Mouse (Mus musculus): Measurements from ENCODE around the gene Osr1. TPM values are rescaled to one million over a fixed set of nuclear protein-coding genes. Genes with fewer than 3 reads are reported as not detected.

Osr1 gene
- polyA plus RNA-seq (2016; fragmentation: Nextera tagmentation; extraction: Ambion mirVana), result 10.1 and 14.0 TPM in 2 replicates

DNA sequence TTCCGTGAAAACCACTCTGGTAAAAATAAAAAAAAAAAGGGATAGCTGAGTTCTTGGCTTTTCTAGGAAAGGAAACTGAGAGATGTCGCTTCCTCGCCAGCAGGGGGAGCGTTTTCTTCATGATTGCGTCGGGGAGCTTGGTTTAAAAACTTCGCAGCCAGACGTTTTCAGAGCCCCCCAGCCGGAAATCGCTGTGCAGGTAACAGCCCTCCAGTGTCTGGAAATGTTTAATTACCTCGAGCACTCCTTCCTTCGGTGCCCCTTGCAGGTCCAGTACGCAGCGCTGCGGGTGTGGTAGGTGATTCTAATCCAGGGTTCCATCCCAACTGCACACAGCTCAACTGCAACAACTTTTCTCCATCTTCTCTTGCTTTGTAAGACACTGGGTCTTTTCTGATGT, at the start of gene Osr1:
TSS of gene Osr1 (plus strand) at position 146 of the 400 bp plus-strand sequence.
- WGBS, result 0% methylated on average over 15 of the region's 15 CpGs
- H3K4me3 ChIP-seq, result peak within 1 kb of the TSS; percentile 17
- 0 out of 2 replicates have a peak, but pooled peaks have one; percentile 19 for ATAC-seq (ENCODE audit: low FRiP score, low read depth)
- H3K9me3 ChIP-seq, result no peaks in the 10 kb centered on the region
- H3K4me1 ChIP-seq, result peaks cover 8% of the 10 kb centered on the region
- H3K27me3 ChIP-seq (replicated peaks), result peaks cover 59% of the 10 kb centered on the region
- H3K9ac ChIP-seq, result no peak within 1 kb of the TSS
- H3K4me2 ChIP-seq (replicated peaks), result peak within 1 kb of the TSS; percentile 58
- no peak within 1 kb of the TSS for H3K27ac ChIP-seq
- no peaks in the 10 kb centered on the region for H3K36me3 ChIP-seq

- H3K27ac ChIP-seq, result no peak overlapping the region
- H3K9me3 ChIP-seq, result no peaks in the 10 kb centered on the region
- ATAC-seq (ENCODE audit: low FRiP score, low read depth), result no peak
- no peaks in the 10 kb centered on the region for H3K36me3 ChIP-seq
- H3K4me3 ChIP-seq, result no peak overlapping the region
- no peak overlapping the region for H3K9ac ChIP-seq
- H3K4me1 ChIP-seq, result no peaks in the 10 kb centered on the region
- H3K27me3 ChIP-seq (replicated peaks), result no peaks in the 10 kb centered on the region
- 87% methylated on average over 2 of the region's 2 CpGs for WGBS
- no peak overlapping the region for H3K4me2 ChIP-seq (replicated peaks)
These were observed 19.6 kb upstream of the Osr1 start for GRCm38 (mm10) chr12:9550328-9550727.

DNA sequence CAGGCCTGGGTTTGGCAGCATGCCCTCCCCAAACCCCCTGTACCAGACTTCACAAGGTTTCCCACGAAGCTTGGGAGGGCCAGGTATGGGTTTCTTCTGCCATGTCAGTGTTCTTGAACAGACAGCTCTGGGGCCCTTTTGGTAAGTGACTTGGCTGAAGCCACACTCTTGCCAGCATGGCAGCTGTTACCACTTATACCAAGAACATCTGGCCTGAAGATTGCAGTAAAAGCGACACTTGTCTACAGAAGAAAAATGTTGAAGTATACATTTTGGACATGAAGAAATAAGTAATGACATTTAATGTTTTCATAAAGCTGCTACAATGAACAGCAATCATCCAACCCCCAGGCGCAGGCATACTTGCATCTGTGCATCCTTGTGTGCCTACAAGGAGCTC, 5.0 kb upstream of the Osr1 start:
- H3K4me1 ChIP-seq, result no peaks in the 10 kb centered on the region
- no peak overlapping the region for H3K27ac ChIP-seq
- H3K4me3 ChIP-seq, result no peak overlapping the region
- ATAC-seq (ENCODE audit: low FRiP score, low read depth), result no peak
- H3K9ac ChIP-seq, result no peak overlapping the region
- 83% methylated on average over 3 of the region's 3 CpGs for WGBS
- peaks cover 9% of the 10 kb centered on the region; the same call in 1 of the 2 replicates for H3K27me3 ChIP-seq (replicated peaks)
- no peaks in the 10 kb centered on the region for H3K9me3 ChIP-seq
- no peaks in the 10 kb centered on the region for H3K36me3 ChIP-seq
- no peak overlapping the region for H3K4me2 ChIP-seq (replicated peaks)

GRCm38 (mm10) chr12:9570496-9570995, 630 bp downstream of the Osr1 start:
- H3K4me2 ChIP-seq (replicated peaks), result peak overlapping the region; percentile 58
- WGBS, result under 1% methylated on average over 17 of the region's 17 CpGs
- no peak overlapping the region for H3K9ac ChIP-seq
- H3K9me3 ChIP-seq, result no peaks in the 10 kb centered on the region
- peaks cover 64% of the 10 kb centered on the region for H3K27me3 ChIP-seq (replicated peaks)
- ATAC-seq (ENCODE audit: low FRiP score, low read depth), result no peak
- H3K27ac ChIP-seq, result no peak overlapping the region
- no peaks in the 10 kb centered on the region for H3K36me3 ChIP-seq
- H3K4me1 ChIP-seq, result peaks cover 8% of the 10 kb centered on the region
- peak overlapping the region; percentile 17 for H3K4me3 ChIP-seq

GRCm38 (mm10) chr12:9571276-9571940, 1.5 kb downstream of the Osr1 start:
- 3% methylated on average over 13 of the region's 13 CpGs for WGBS
- H3K9me3 ChIP-seq, result no peaks in the 10 kb centered on the region
- no peak overlapping the region for H3K9ac ChIP-seq
- H3K4me1 ChIP-seq, result peaks cover 8% of the 10 kb centered on the region
- no peak overlapping the region for H3K27ac ChIP-seq
- 0 out of 2 replicates have a peak overlapping the region, but pooled peaks have one; percentile 58 for H3K4me2 ChIP-seq (replicated peaks)
- H3K4me3 ChIP-seq, result no peak overlapping the region
- H3K36me3 ChIP-seq, result no peaks in the 10 kb centered on the region
- ATAC-seq (ENCODE audit: low FRiP score, low read depth), result no peak
- H3K27me3 ChIP-seq (replicated peaks), result peaks cover 73% of the 10 kb centered on the region

GRCm38 (mm10) chr12:9572022-9572421, 2.1 kb downstream of the Osr1 start:
- Histone ChIP-seq H3K4me3 (no peak overlapping the region), H3K4me1 (peaks cover 8% of the 10 kb centered on the region), H3K9ac (no peak overlapping the region), H3K4me2 (replicated peaks) (no peak overlapping the region), H3K36me3 (no peaks in the 10 kb centered on the region), H3K27ac (no peak overlapping the region), H3K27me3 (replicated peaks) (peaks cover 79% of the 10 kb centered on the region), H3K9me3 (no peaks in the 10 kb centered on the region)
- no peak for ATAC-seq (ENCODE audit: low FRiP score, low read depth)
- WGBS, result 12% methylated on average over 4 of the region's 4 CpGs

GRCm38 (mm10) chr12:9573682-9574081, 3.8 kb downstream of the Osr1 start:
- H3K27ac ChIP-seq, result no peak overlapping the region
- peak overlapping the region; percentile 62 for H3K4me2 ChIP-seq (replicated peaks)
- WGBS, result 3% methylated on average over 12 of the region's 12 CpGs
- no peaks in the 10 kb centered on the region for H3K9me3 ChIP-seq
- no peak overlapping the region for H3K9ac ChIP-seq
- H3K4me1 ChIP-seq, result peaks cover 8% of the 10 kb centered on the region
- peak overlapping the region; percentile 30; the same call in 1 of the 2 replicates for H3K4me3 ChIP-seq
- H3K36me3 ChIP-seq, result no peaks in the 10 kb centered on the region
- peaks cover 95% of the 10 kb centered on the region for H3K27me3 ChIP-seq (replicated peaks)
- ATAC-seq (ENCODE audit: low FRiP score, low read depth), result no peak

- WGBS, result under 1% methylated on average over 38 of the region's 38 CpGs
- Histone ChIP-seq H3K36me3 (no peaks in the 10 kb centered on the region), H3K27me3 (replicated peaks) (peaks cover 96% of the 10 kb centered on the region), H3K27ac (no peak overlapping the region), H3K4me3 (peak overlapping the region; percentile 30), H3K4me1 (peaks cover 8% of the 10 kb centered on the region), H3K4me2 (replicated peaks) (peak overlapping the region; percentile 62), H3K9ac (no peak overlapping the region), H3K9me3 (no peaks in the 10 kb centered on the region)
- 0 out of 2 replicates have a peak, but pooled peaks have one; percentile 23 for ATAC-seq (ENCODE audit: low FRiP score, low read depth)
These were observed 4.4 kb downstream of the Osr1 start for GRCm38 (mm10) chr12:9574244-9574871.

GRCm38 (mm10) chr12:9575158-9576042, 5.5 kb downstream of the Osr1 start:
- peaks cover 100% of the 10 kb centered on the region for H3K27me3 ChIP-seq (replicated peaks)
- no peaks in the 10 kb centered on the region for H3K36me3 ChIP-seq
- WGBS, result 2% methylated on average over 21 of the region's 21 CpGs
- no peaks in the 10 kb centered on the region for H3K9me3 ChIP-seq
- H3K4me3 ChIP-seq, result peak overlapping the region; percentile 30; the same call in 1 of the 2 replicates
- H3K9ac ChIP-seq, result no peak overlapping the region
- peaks cover 8% of the 10 kb centered on the region for H3K4me1 ChIP-seq
- peak overlapping the region; percentile 19; the same call in 1 of the 2 replicates for H3K4me2 ChIP-seq (replicated peaks)
- no peak overlapping the region for H3K27ac ChIP-seq
- ATAC-seq (ENCODE audit: low FRiP score, low read depth), result no peak

DNA sequence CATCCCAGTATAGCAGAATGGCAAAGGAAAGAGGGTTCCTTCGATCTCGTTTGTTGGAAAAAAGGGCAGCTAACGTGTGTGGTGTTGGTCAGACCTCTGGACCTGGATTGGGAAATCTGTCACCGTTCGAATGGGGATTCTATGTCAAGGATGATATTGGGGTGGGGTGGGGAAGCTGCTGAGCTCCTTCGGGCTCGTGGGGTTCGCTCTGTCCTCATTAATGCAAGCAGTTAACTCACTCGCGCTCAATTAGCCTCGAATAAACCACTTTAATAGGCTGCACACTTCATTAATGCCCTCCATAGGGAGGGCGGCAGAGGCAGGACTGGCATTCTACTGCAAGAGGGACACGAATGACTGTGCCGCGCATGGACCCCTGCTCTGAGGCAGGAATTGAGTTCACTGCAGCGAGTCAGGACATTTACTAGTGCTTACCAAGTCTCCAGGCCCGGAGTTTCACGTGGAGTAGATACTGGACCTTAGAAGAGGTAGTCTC, 6.2 kb downstream of the Osr1 start:
- no peak overlapping the region for H3K9ac ChIP-seq
- H3K27me3 ChIP-seq (replicated peaks), result peaks cover 100% of the 10 kb centered on the region
- no peaks in the 10 kb centered on the region for H3K36me3 ChIP-seq
- peak overlapping the region; percentile 2; the same call in 1 of the 2 replicates for H3K4me3 ChIP-seq
- peak; percentile 45 for ATAC-seq (ENCODE audit: low FRiP score, low read depth)
- WGBS, result under 1% methylated on average over 18 of the region's 18 CpGs
- peaks cover 8% of the 10 kb centered on the region for H3K4me1 ChIP-seq
- peak overlapping the region; percentile 19 for H3K4me2 ChIP-seq (replicated peaks)
- H3K9me3 ChIP-seq, result no peaks in the 10 kb centered on the region
- H3K27ac ChIP-seq, result no peak overlapping the region

- 9% methylated on average over 2 of the region's 2 CpGs for WGBS
- Histone ChIP-seq H3K4me1 (peaks cover 8% of the 10 kb centered on the region), H3K36me3 (no peaks in the 10 kb centered on the region), H3K9ac (no peak overlapping the region), H3K4me2 (replicated peaks) (no peak overlapping the region; the same call in 1 of the 2 replicates), H3K27me3 (replicated peaks) (peaks cover 100% of the 10 kb centered on the region), H3K27ac (no peak overlapping the region), H3K4me3 (no peak overlapping the region), H3K9me3 (no peaks in the 10 kb centered on the region)
- no peak for ATAC-seq (ENCODE audit: low FRiP score, low read depth)
These were observed 7.7 kb downstream of the Osr1 start for GRCm38 (mm10) chr12:9577610-9578009.

All from neural tube, embryonic 12.5 days (tissue).